Mouse (Mus musculus) kidney, postnatal 0 days (tissue): ENCODE data around the gene 1700061G19Rik. TPM values are rescaled to one million over a fixed set of nuclear protein-coding genes. Genes with fewer than 3 reads are reported as not detected.

ENCODE experiments used
- ATAC-seq: fragments of 200-750 bp; cut with Nextera tagmentation; replicated peaks from 2 replicates; pipeline ENCODE4 v1.8.0; 2017; ENCODE audit warnings: low read depth, moderate number of reproducible peaks, moderate TSS enrichment, moderate library complexity; ENCODE audit not compliant: low FRiP score
- DNase-seq: peaks from one replicate; pipeline ENCODE4 v3.0.0-alpha.2; 2016; ENCODE audit warnings: low spot score
- H3K27ac ChIP-seq: fragments of 300-500 bp; sonication (generic); 2 replicates; pipeline ENCODE4 v1.5.1; 2014; ENCODE audit warnings: mild to moderate bottlenecking
- H3K27me3 ChIP-seq: fragments of 300-500 bp; sonication (generic); 2 replicates; pipeline ENCODE4 v1.6.1; 2014; ENCODE audit warnings: low read length, mixed read lengths; ENCODE audit not compliant: insufficient read depth
- H3K36me3 ChIP-seq: fragments of 300-500 bp; sonication (generic); 2 replicates; pipeline ENCODE4 v1.6.1; 2014; ENCODE audit warnings: low read length, mixed read lengths; ENCODE audit not compliant: insufficient read depth
- H3K4me1 ChIP-seq: fragments of 300-500 bp; sonication (generic); replicated peaks from 2 replicates; pipeline ENCODE4 v1.6.1; 2014; ENCODE audit warnings: antibody characterized with exemption, low read length, mixed read lengths; ENCODE audit not compliant: insufficient read depth
- H3K4me2 ChIP-seq: fragments of 300-500 bp; sonication (generic); 2 replicates; pipeline ENCODE4 v1.6.1; 2014; ENCODE audit warnings: mild to moderate bottlenecking, low read length, moderate library complexity, mixed read lengths
- H3K4me3 ChIP-seq: fragments of 300-500 bp; sonication (generic); replicated peaks from 2 replicates; pipeline ENCODE4 v1.5.1; 2014; ENCODE audit warnings: low read depth, low read length
- H3K9ac ChIP-seq: fragments of 300-500 bp; sonication (generic); 2 replicates; pipeline ENCODE4 v1.6.1; 2014; ENCODE audit warnings: low read depth, low read length
- H3K9me3 ChIP-seq: fragments of 300-500 bp; sonication (generic); replicated peaks from 2 replicates; pipeline ENCODE4 v1.6.1; 2016; ENCODE audit warnings: low read length, inconsistent platforms, mixed read lengths
- CTCF ChIP-seq: IDR thresholded peaks from 2 replicates; pipeline ENCODE4 v1.5.1; 2016; ENCODE audit warnings: antibody characterized with exemption, low read depth, mild to moderate bottlenecking, moderate library complexity
- WGBS: fragments of 180-500 bp; shearing (Covaris S2); extraction: QIAGEN DNeasy Blood & Tissue Kit; methylation state at CpG from one replicate; pipeline ENCODE4 v1.1.7; 2014; 5-methylcytosine and 5-hydroxymethylcytosine counted together
- polyA plus RNA-seq: library from polyadenylated mRNA; unstranded; fragments of >200 nt; fragmentation: Nextera tagmentation; extraction: Ambion mirVana; gene quantifications from 2 replicates; pipeline ENCODE4 v1.2.1, GENCODE M21; 2015

1700061G19Rik gene
- polyA plus RNA-seq, 1 experiment from 2014 or later: 0.11 TPM

GRCm38 (mm10) chr17:56849710-56850109 lies 25.6 kb upstream of the 1700061G19Rik start:
- H3K36me3 ChIP-seq: no peaks in the 10 kb centered on the region
- no peak overlapping the region for H3K9ac ChIP-seq
- H3K27ac ChIP-seq: no peak overlapping the region
- H3K9me3 ChIP-seq: no peaks in the 10 kb centered on the region
- no peak for TF ChIP-seq CTCF
- 82% methylated on average over 13 of the region's 13 CpGs for WGBS
- H3K4me2 ChIP-seq: no peak overlapping the region
- ATAC-seq: no peak
- H3K4me3 ChIP-seq: no peak overlapping the region
- DNase-seq: no peak
- H3K4me1 ChIP-seq: no peaks in the 10 kb centered on the region
- H3K27me3 ChIP-seq: no peaks in the 10 kb centered on the region

GRCm38 (mm10) chr17:56851167-56851566 lies 24.1 kb upstream of the 1700061G19Rik start:
- DNase-seq (no peak), ATAC-seq (no peak)
- H3K36me3 ChIP-seq: no peaks in the 10 kb centered on the region
- H3K27ac ChIP-seq: no peak overlapping the region
- 73% methylated on average over 3 of the region's 3 CpGs for WGBS
- H3K9ac ChIP-seq: no peak overlapping the region
- TF ChIP-seq CTCF: no peak
- H3K4me3 ChIP-seq: no peak overlapping the region
- H3K27me3 ChIP-seq: no peaks in the 10 kb centered on the region
- H3K4me1 ChIP-seq: no peaks in the 10 kb centered on the region
- no peak overlapping the region for H3K4me2 ChIP-seq
- no peaks in the 10 kb centered on the region for H3K9me3 ChIP-seq

DNA sequence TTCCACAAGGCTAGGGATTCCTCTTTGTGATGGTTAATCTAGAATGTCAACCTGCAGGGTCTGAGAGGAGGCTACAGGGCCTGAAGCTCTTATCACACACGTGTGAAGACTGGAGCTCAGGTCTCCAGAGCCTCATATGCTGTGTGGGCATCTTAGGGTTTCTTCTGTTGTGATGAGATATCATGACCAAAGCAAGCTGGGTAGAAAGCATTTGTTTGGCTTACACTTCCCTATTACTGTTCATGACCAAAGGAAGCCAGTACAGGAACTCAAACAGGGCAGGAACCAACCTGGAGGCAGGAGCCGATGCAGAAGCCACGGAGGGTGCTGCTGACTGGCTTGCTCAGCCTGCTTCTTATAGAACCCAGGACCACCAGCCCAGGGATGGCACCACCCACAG lies 19.9 kb upstream of the 1700061G19Rik start:
- Histone ChIP-seq H3K36me3 (no peaks in the 10 kb centered on the region), H3K4me3 (no peak overlapping the region), H3K9me3 (no peaks in the 10 kb centered on the region), H3K27ac (no peak overlapping the region), H3K27me3 (no peaks in the 10 kb centered on the region), H3K4me1 (no peaks in the 10 kb centered on the region), H3K9ac (no peak overlapping the region), H3K4me2 (no peak overlapping the region)
- TF ChIP-seq CTCF: no peak
- no peak for ATAC-seq
- 80% methylated on average over 3 of the region's 3 CpGs for WGBS
- DNase-seq: no peak

DNA sequence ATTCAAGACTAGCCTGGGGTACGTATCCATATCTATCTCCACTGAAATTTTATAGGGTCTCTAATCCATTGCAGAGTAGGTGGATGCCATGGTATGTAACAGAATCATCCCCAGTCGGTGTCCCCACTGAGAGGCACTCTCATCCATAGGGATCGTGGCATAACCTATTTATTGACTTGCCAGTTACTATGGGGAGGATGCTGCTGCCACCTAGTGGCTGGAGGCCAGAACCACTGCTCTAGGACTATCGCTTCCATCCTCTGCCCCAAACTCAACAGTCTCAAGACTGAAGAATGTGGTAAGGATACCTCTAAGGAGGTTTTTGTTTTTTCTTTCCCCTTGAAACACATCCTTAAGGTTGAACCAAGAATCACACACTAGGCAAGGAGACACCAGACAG lies 17.1 kb upstream of the 1700061G19Rik start:
- Histone ChIP-seq H3K4me2 (no peak overlapping the region), H3K36me3 (no peaks in the 10 kb centered on the region), H3K9ac (no peak overlapping the region), H3K27me3 (no peaks in the 10 kb centered on the region), H3K27ac (no peak overlapping the region), H3K4me1 (no peaks in the 10 kb centered on the region), H3K9me3 (no peaks in the 10 kb centered on the region), H3K4me3 (no peak overlapping the region)
- DNase-seq (peak; percentile 71), ATAC-seq (peak; percentile 49; the same call in 1 of the 2 replicates)
- 56% methylated on average over 4 of the region's 4 CpGs for WGBS
- TF ChIP-seq CTCF: peak; percentile 77

- H3K4me3 ChIP-seq: no peak overlapping the region
- no peaks in the 10 kb centered on the region for H3K27me3 ChIP-seq
- 49% methylated on average over 7 of the region's 7 CpGs for WGBS
- no peak overlapping the region for H3K9ac ChIP-seq
- DNase-seq: no peak
- no peak overlapping the region for H3K4me2 ChIP-seq
- no peaks in the 10 kb centered on the region for H3K36me3 ChIP-seq
- no peaks in the 10 kb centered on the region for H3K9me3 ChIP-seq
- H3K27ac ChIP-seq: no peak overlapping the region
- no peaks in the 10 kb centered on the region for H3K4me1 ChIP-seq
- no peak for TF ChIP-seq CTCF
- no peak for ATAC-seq
These were observed 16.4 kb upstream of the 1700061G19Rik start for GRCm38 (mm10) chr17:56858922-56859321.

DNA sequence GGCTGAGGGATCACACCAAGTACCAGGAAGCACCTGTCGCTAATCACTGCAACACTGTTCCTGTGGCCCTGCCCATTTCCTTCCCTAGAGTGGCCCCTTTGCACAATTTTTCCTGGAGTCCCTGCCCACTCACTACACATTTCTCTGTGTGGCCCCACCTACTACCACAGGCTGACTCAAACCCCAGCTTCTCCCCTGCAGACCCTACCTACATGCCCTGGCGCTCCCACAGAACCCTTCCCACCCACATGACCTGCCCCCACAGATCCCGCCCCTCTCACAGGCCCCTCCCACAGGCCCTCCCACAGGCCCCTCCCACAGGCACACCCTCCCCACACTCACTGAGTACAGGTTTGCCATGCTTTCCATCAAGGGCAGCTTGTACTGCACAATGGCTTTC lies 14.1 kb upstream of the 1700061G19Rik start:
- TF ChIP-seq CTCF: no peak
- Histone ChIP-seq H3K27me3 (no peaks in the 10 kb centered on the region), H3K4me1 (no peaks in the 10 kb centered on the region), H3K9me3 (no peaks in the 10 kb centered on the region), H3K9ac (no peak overlapping the region), H3K36me3 (no peaks in the 10 kb centered on the region), H3K27ac (no peak overlapping the region), H3K4me3 (no peak overlapping the region), H3K4me2 (no peak overlapping the region)
- ATAC-seq: no peak
- DNase-seq: peak; percentile 14
- WGBS: 54% methylated on average over 3 of the region's 3 CpGs

- Histone ChIP-seq H3K4me3 (no peak overlapping the region), H3K4me1 (no peaks in the 10 kb centered on the region), H3K4me2 (no peak overlapping the region), H3K9ac (no peak overlapping the region), H3K36me3 (no peaks in the 10 kb centered on the region), H3K27ac (no peak overlapping the region), H3K27me3 (no peaks in the 10 kb centered on the region), H3K9me3 (no peaks in the 10 kb centered on the region)
- 85% methylated on average over 7 of the region's 7 CpGs for WGBS
- DNase-seq (no peak), ATAC-seq (no peak)
- TF ChIP-seq CTCF: no peak
These were observed 9.2 kb upstream of the 1700061G19Rik start for GRCm38 (mm10) chr17:56866071-56866470.
